Mouse (Mus musculus) heart, adult 2 months (tissue): ENCODE data around the gene Vwa2.

Source experiments
- CTCF ChIP-seq: fragments of 200-600 bp; IDR thresholded peaks from 2 replicates; pipeline ENCODE4 v1.8.1; 2022; ENCODE audit warnings: antibody characterized with exemption, mild to moderate bottlenecking, moderate library complexity
- EP300 ChIP-seq: fragments of 200-500 bp; IDR thresholded peaks from 2 replicates; pipeline ENCODE4 v1.6.1; 2011; ENCODE audit warnings: low read depth, low read length, control low read depth; ENCODE audit not compliant: insufficient read depth
- POLR2A ChIP-seq: fragments of 200-500 bp; IDR thresholded peaks from 2 replicates; pipeline ENCODE4 v1.6.1; 2011; ENCODE audit warnings: mild to moderate bottlenecking, low read depth, low read length, control low read depth; ENCODE audit not compliant: insufficient read depth

- TF ChIP-seq CTCF = no peak
- TF ChIP-seq EP300 = no peak
- TF ChIP-seq POLR2A = no peak
These were observed 70.8 kb downstream of the Vwa2 start for GRCm38 (mm10) chr19:56944826-56945225.
